Mouse (Mus musculus): ENCODE results near the gene Gpr15.

GRCm38 (mm10) chr16:58713128-58713527 is 5.7 kb downstream of the Gpr15 start:
- TF ChIP-seq CTCF (IDR thresholded peaks at IDR 0.05; ENCODE audit: extremely low read depth, insufficient read depth, low read length) (no peak), POLR2A (IDR thresholded peaks at IDR 0.05; ENCODE audit: extremely low read depth, insufficient read depth, low read length) (no peak)
